Comparison of ENCODE assay signal across 10 mouse cellular contexts in the genomic region with DNA sequence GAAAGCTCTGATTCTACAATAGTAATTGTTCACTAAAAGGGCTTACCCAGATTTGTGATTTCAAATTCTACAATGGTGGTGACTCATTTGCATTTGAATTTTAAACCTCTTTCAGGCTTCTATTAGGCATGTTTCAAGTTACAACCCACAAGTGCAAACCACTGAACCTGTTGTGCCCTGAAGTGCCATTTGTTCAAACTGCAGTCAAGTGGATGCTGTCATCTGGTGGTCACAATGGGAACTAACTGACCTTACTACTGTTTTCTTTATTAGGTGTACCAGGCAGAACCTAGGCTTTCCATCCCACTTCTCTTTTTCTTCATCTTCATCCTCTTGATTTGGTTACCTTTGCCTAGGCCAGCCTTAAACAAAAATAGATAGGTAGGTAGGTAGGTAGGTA. TPM values are rescaled to one million over a fixed set of nuclear protein-coding genes. Genes with fewer than 3 reads are reported as not detected.
DNase-seq lines count a peak whose midpoint lies in the region; ATAC-seq and TF ChIP-seq lines count a peak whose summit lies in the region.
"Had no signal": no experiment of that assay in that cellular context is flagged by ENCODE, and none has a peak within 500 bp of the region (broad histone marks: within the 10 kb centered on the region; RNA-seq: fewer than 3 reads in every experiment).

No protein-coding gene starts in this region.

- H3K9ac ChIP-seq in hindbrain, embryonic 11.5 days (ENCODE audit: low read depth, low read length): no peak overlapping the region
- H3K9ac ChIP-seq in lung, embryonic 14.5 days: no peak overlapping the region
- no peak overlapping the region for H3K9ac ChIP-seq in intestine, embryonic 16.5 days (ENCODE audit: low read depth, low read length)
- H3K9ac ChIP-seq: embryonic facial prominence, embryonic 15.5 days; limb, embryonic 13.5 days had no signal

- H3K9me3 ChIP-seq in hindbrain, embryonic 11.5 days (ENCODE audit: control insufficient read depth, low read length): no peaks in the 10 kb centered on the region
- H3K9me3 ChIP-seq in hindbrain, embryonic 10.5 days: no peaks in the 10 kb centered on the region
- no peaks in the 10 kb centered on the region for H3K9me3 ChIP-seq in lung, embryonic 14.5 days (ENCODE audit: low read depth, low read length)
- no peaks in the 10 kb centered on the region for H3K9me3 ChIP-seq in intestine, embryonic 16.5 days (ENCODE audit: control insufficient read depth, low read length)
- H3K9me3 ChIP-seq: embryonic facial prominence, embryonic 15.5 days; limb, embryonic 13.5 days had no signal

- no peak overlapping the region for H3K4me2 ChIP-seq in hindbrain, embryonic 11.5 days (replicated peaks; ENCODE audit: low read depth, low read length)
- no peak overlapping the region for H3K4me2 ChIP-seq in lung, embryonic 14.5 days
- no peak overlapping the region for H3K4me2 ChIP-seq in intestine, embryonic 16.5 days (ENCODE audit: low read depth, low read length)
- H3K4me2 ChIP-seq: embryonic facial prominence, embryonic 15.5 days; limb, embryonic 13.5 days had no signal

- ATAC-seq in hindbrain, embryonic 11.5 days (ENCODE audit: low FRiP score): no peak
- ATAC-seq in CD4-positive, CD25-positive, alpha-beta regulatory T cell, adult 4 months: peak; percentile 81
- no peak for ATAC-seq in lung, embryonic 14.5 days (ENCODE audit: insufficient read depth)
- no peak for ATAC-seq in intestine, embryonic 16.5 days

- DNase-seq in hindbrain, embryonic 11.5 days (ENCODE audit: low spot score): peak; percentile 25
- no peak for DNase-seq in hindbrain, embryonic 10.5 days (ENCODE audit: low spot score)
- peak; percentile 10 for DNase-seq in 3134 (ENCODE audit: extremely low read depth, insufficient read length, low spot score)
- DNase-seq in cerebellum, postnatal 14 days: peak; percentile 69 to 73
- peak; percentile 60 for DNase-seq in lung, embryonic 14.5 days
- no peak for DNase-seq in neural tube, embryonic 10.5 days (ENCODE audit: extremely low spot score, low spot score)

- H3K36me3 ChIP-seq in hindbrain, embryonic 11.5 days (ENCODE audit: control insufficient read depth, insufficient read depth, low read length): peaks cover 10% of the 10 kb centered on the region; the same call in 1 of the 2 replicates
- peaks cover 95% of the 10 kb centered on the region for H3K36me3 ChIP-seq in hindbrain, embryonic 10.5 days
- H3K36me3 ChIP-seq in lung, embryonic 14.5 days (ENCODE audit: insufficient read depth): peaks cover 49% of the 10 kb centered on the region
- H3K36me3 ChIP-seq in intestine, embryonic 16.5 days (ENCODE audit: control insufficient read depth, insufficient read depth, low read length): 0 out of 2 replicates have a peak, but pooled peaks cover 5% of the 10 kb centered on the region

- no peaks in the 10 kb centered on the region for H3K27me3 ChIP-seq in hindbrain, embryonic 11.5 days (ENCODE audit: control insufficient read depth, insufficient read depth, low read length)
- H3K27me3 ChIP-seq in hindbrain, embryonic 10.5 days (ENCODE audit: insufficient read depth, poor library complexity, severe bottlenecking): no peaks in the 10 kb centered on the region
- no peaks in the 10 kb centered on the region for H3K27me3 ChIP-seq in lung, embryonic 14.5 days (ENCODE audit: insufficient read depth, low read length)
- H3K27me3 ChIP-seq in intestine, embryonic 16.5 days (replicated peaks; ENCODE audit: control insufficient read depth, insufficient read depth, low read length): no peaks in the 10 kb centered on the region
- H3K27me3 ChIP-seq: embryonic facial prominence, embryonic 15.5 days; limb, embryonic 13.5 days had no signal

- no peak overlapping the region for H3K4me3 ChIP-seq in hindbrain, embryonic 11.5 days (ENCODE audit: low read depth, low read length)
- no peak overlapping the region for H3K4me3 ChIP-seq in hindbrain, embryonic 10.5 days
- H3K4me3 ChIP-seq in lung, embryonic 14.5 days (ENCODE audit: low read depth, low read length): no peak overlapping the region
- no peak overlapping the region for H3K4me3 ChIP-seq in intestine, embryonic 16.5 days (ENCODE audit: low read length)
- H3K4me3 ChIP-seq: embryonic facial prominence, embryonic 15.5 days; limb, embryonic 13.5 days had no signal

- H3K27ac ChIP-seq in hindbrain, embryonic 11.5 days (ENCODE audit: low read depth, low read length): no peak overlapping the region
- no peak overlapping the region for H3K27ac ChIP-seq in hindbrain, embryonic 10.5 days
- H3K27ac ChIP-seq in lung, embryonic 14.5 days (ENCODE audit: low read depth): no peak overlapping the region
- no peak overlapping the region for H3K27ac ChIP-seq in intestine, embryonic 16.5 days (ENCODE audit: low read length)
- H3K27ac ChIP-seq: embryonic facial prominence, embryonic 15.5 days; limb, embryonic 13.5 days had no signal

- H3K4me1 ChIP-seq in hindbrain, embryonic 11.5 days (replicated peaks; ENCODE audit: control insufficient read depth, insufficient read depth, low read length): no peaks in the 10 kb centered on the region
- H3K4me1 ChIP-seq in hindbrain, embryonic 10.5 days (replicated peaks): no peaks in the 10 kb centered on the region
- H3K4me1 ChIP-seq in lung, embryonic 14.5 days (ENCODE audit: insufficient read depth): no peaks in the 10 kb centered on the region
- H3K4me1 ChIP-seq in intestine, embryonic 16.5 days (ENCODE audit: control insufficient read depth, insufficient read depth, low read length): no peaks in the 10 kb centered on the region
- H3K4me1 ChIP-seq: embryonic facial prominence, embryonic 15.5 days; limb, embryonic 13.5 days had no signal

- TF ChIP-seq CTCF in lung, embryonic 14.5 days (IDR thresholded peaks at IDR 0.05; ENCODE audit: low read depth): peak; percentile 81

RNA-seq across cellular contexts. Expression of gene Tgfbr1, which starts 46.8 kb away (rescaled TPM):
- 90.1 and 112 TPM in 2 replicates for polyA plus RNA-seq in hindbrain, embryonic 11.5 days (2014; fragmentation: Nextera tagmentation; extraction: Ambion mirVana)
- 85.8 and 92.0 TPM in 2 replicates for polyA plus RNA-seq in hindbrain, embryonic 10.5 days (2016; fragmentation: Nextera tagmentation; extraction: Ambion mirVana)
- 10 to 100 TPM; 33.6 to 39.2 TPM for polyA plus RNA-seq in CD4-positive, CD25-positive, alpha-beta regulatory T cell, adult 4 months (2017; shearing (Covaris generic))
- 36.6 and 38.4 TPM in 2 replicates for polyA plus RNA-seq in lung, embryonic 14.5 days (2014; fragmentation: Nextera tagmentation; extraction: Ambion mirVana)
- 17.5 and 20.6 TPM in 2 replicates for polyA plus RNA-seq in intestine, embryonic 16.5 days (2015; fragmentation: Nextera tagmentation; extraction: Ambion mirVana)

Comparison
In these comparisons a context has a peak if more than half of its experiments do, and no peak if none do; other contexts are left out.
1. DNase-seq: peak in hindbrain, embryonic 11.5 days (single experiment), 3134 (single experiment), cerebellum, postnatal 14 days (2 of 2) and lung, embryonic 14.5 days (single experiment); none in hindbrain, embryonic 10.5 days (single experiment) and neural tube, embryonic 10.5 days (single experiment).